Mouse (Mus musculus) limb, embryonic 15.5 days (tissue): ENCODE results near the gene H2al2c. TPM values are rescaled to one million over a fixed set of nuclear protein-coding genes. Genes with fewer than 3 reads are reported as not detected.
"Not testable (repeated sequence)": the region's sequence is repeated elsewhere in the genome, so short reads cannot be mapped to it uniquely, and the experiment has no call there.

Source experiments
- ATAC-seq: fragments of 200-750 bp; cut with Nextera tagmentation; 2 replicates; pipeline ENCODE4 v1.8.0; 2017; ENCODE audit warnings: low read depth, moderate TSS enrichment; ENCODE audit not compliant: insufficient number of reproducible peaks, low FRiP score, low TSS enrichment
- H3K27ac ChIP-seq: fragments of 300-500 bp; sonication (generic); 2 replicates; pipeline ENCODE4 v1.5.1; 2015; ENCODE audit warnings: moderate library complexity, mild to moderate bottlenecking, inconsistent platforms
- H3K27me3 ChIP-seq: fragments of 300-500 bp; sonication (generic); 2 replicates; pipeline ENCODE4 v1.6.1; 2015; ENCODE audit warnings: inconsistent platforms
- H3K36me3 ChIP-seq: fragments of 300-500 bp; sonication (generic); 2 replicates; pipeline ENCODE4 v1.6.1; 2015; ENCODE audit warnings: inconsistent platforms
- H3K4me1 ChIP-seq: fragments of 300-500 bp; sonication (generic); 2 replicates; pipeline ENCODE4 v1.6.1; 2015; ENCODE audit warnings: inconsistent platforms
- H3K4me2 ChIP-seq: fragments of 300-500 bp; sonication (generic); 2 replicates; pipeline ENCODE4 v1.6.1; 2015; ENCODE audit warnings: mild to moderate bottlenecking, inconsistent platforms
- H3K4me3 ChIP-seq: fragments of 300-500 bp; sonication (generic); 2 replicates; pipeline ENCODE4 v1.5.1; 2015; ENCODE audit warnings: mild to moderate bottlenecking, inconsistent platforms
- H3K9ac ChIP-seq: fragments of 300-500 bp; sonication (generic); 2 replicates; pipeline ENCODE4 v1.6.1; 2015; ENCODE audit warnings: inconsistent platforms
- H3K9me3 ChIP-seq: fragments of 300-500 bp; sonication (generic); 2 replicates; pipeline ENCODE4 v1.6.1; 2016; ENCODE audit warnings: inconsistent platforms
- WGBS: fragments of 180-500 bp; shearing (Covaris S2); methylation state at CpG from one replicate; pipeline ENCODE4 v1.1.7; 2015; 5-methylcytosine and 5-hydroxymethylcytosine counted together
- polyA plus RNA-seq: library from polyadenylated mRNA; unstranded; fragments of >200 nt; fragmentation: Nextera tagmentation; extraction: Ambion mirVana; gene quantifications from 2 replicates; pipeline ENCODE4 v1.2.1, GENCODE M21; 2015

H2al2c gene
- not detected in 2 replicates for polyA plus RNA-seq

DNA sequence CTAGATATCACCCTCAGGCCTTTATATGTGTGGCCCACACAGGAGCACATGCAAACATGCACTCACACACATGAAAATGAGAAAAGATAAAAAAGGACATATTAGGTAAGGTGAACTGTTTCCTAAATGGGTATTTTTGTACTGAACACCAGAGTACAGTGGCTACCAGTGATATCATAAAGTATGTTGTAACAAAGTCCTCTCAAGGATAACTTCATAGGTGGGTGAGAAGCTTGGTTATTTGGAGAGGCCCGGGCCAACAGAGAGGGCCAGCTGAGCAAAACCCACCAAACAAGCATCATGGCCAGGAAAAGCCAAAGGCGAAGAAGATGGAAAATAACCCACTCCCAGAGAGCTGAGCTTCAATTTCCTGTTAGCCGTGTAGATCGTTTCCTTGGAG is at the start of gene H2al2c:
Gene H2al2c (plus strand): TSS at position 301 of the 400 bp plus-strand sequence.
- H3K36me3 ChIP-seq, H3K9me3 ChIP-seq, H3K27ac ChIP-seq, ATAC-seq, H3K27me3 ChIP-seq, H3K4me1 ChIP-seq, H3K4me3 ChIP-seq, H3K9ac ChIP-seq, H3K4me2 ChIP-seq: not testable (repeated sequence)
- WGBS, result no CpG with 5 or more reads among the region's 4 CpGs

Other genes starting within 250 kb of the H2al2c start
- gene Sry, start 64.6 kb downstream of the H2al2c start, polyA plus RNA-seq, result not detected in 2 replicates
- gene H2al2b, start 121.6 kb downstream of the H2al2c start, polyA plus RNA-seq, result not detected in 2 replicates
- gene Gm4064, start 197.1 kb downstream of the H2al2c start, polyA plus RNA-seq, result not detected in 2 replicates
- not detected in 2 replicates for gene Rbmy, start 231.6 kb downstream of the H2al2c start, polyA plus RNA-seq
- gene Gm10256, start 231.6 kb downstream of the H2al2c start, polyA plus RNA-seq, result not detected in 2 replicates